ENCODE assay signal across 8 mouse cellular contexts in genomic region chr8:111992013-111992702, GRCm38 (mm10). TPM values are rescaled to one million over a fixed set of nuclear protein-coding genes. Genes with fewer than 3 reads are reported as not detected.
DNase-seq lines count a peak whose midpoint lies in the region; ATAC-seq and TF ChIP-seq lines count a peak whose summit lies in the region.

Adat1 (minus strand) TSS chr8:111992302.

- peaks cover 8% of the 10 kb centered on the region for H3K79me2 ChIP-seq in MEL (ENCODE audit: control insufficient read depth, insufficient read depth, low read length, poor library complexity)

- peak within 1 kb of the TSS; percentile 83 for H3K9ac ChIP-seq in MEL (ENCODE audit: control insufficient read depth, low read depth, low read length, poor library complexity, severe bottlenecking)
- peak within 1 kb of the TSS; percentile 80 for H3K9ac ChIP-seq in lung, embryonic 16.5 days (ENCODE audit: low read length)

- peak; percentile 93 for DNase-seq in MEL (ENCODE audit: low read depth, low spot score)
- DNase-seq in cerebellum, adult 2 months, result peak; percentile 87 to 90
- DNase-seq in forelimb bud, embryonic 11.5 days (ENCODE audit: low read depth, low spot score), result peak; percentile 83
- DNase-seq in layer of hippocampus, adult 9-10 months (ENCODE audit: low spot score), result peak; percentile 55
- peak; percentile 38 for DNase-seq in ovary, postnatal 10 days (ENCODE audit: low spot score)
- DNase-seq in thymus, postnatal 10 days (ENCODE audit: low spot score in 2 of 2), result peak; percentile 77 to 82

- H3K36me3 ChIP-seq in MEL (ENCODE audit: control insufficient read depth in 1 of 2, insufficient read depth in 2 of 2, low read length in 2 of 2), result peaks cover 5% of the 10 kb centered on the region in 2 experiments
- H3K36me3 ChIP-seq in lung, embryonic 16.5 days (ENCODE audit: control insufficient read depth, insufficient read depth, low read length), result peaks cover 33% of the 10 kb centered on the region

- H3K27me3 ChIP-seq in MEL (ENCODE audit: control insufficient read depth in 1 of 2, insufficient read depth in 2 of 2, low read length in 2 of 2), result no peaks in the 10 kb centered on the region
- no peaks in the 10 kb centered on the region for H3K27me3 ChIP-seq in cerebellum, adult 2 months (ENCODE audit: control insufficient read depth, insufficient read depth, low read length)
- no peaks in the 10 kb centered on the region for H3K27me3 ChIP-seq in lung, embryonic 16.5 days (ENCODE audit: control insufficient read depth, insufficient read depth, low read depth, low read length)

- no peaks in the 10 kb centered on the region for H3K9me3 ChIP-seq in MEL (replicated peaks; ENCODE audit: insufficient read depth, low read length)
- H3K9me3 ChIP-seq in lung, embryonic 16.5 days (ENCODE audit: control insufficient read depth, low read length), result no peaks in the 10 kb centered on the region

- 0 out of 4 replicates have a peak, but pooled peaks cover 2 to 4% of the 10 kb centered on the region in 2 experiments for H3K4me1 ChIP-seq in MEL (ENCODE audit: control insufficient read depth in 1 of 2, insufficient read depth in 2 of 2, low read length in 2 of 2)
- no peaks in the 10 kb centered on the region for H3K4me1 ChIP-seq in cerebellum, adult 2 months (ENCODE audit: control insufficient read depth, insufficient read depth, low read length)
- peaks cover 3% of the 10 kb centered on the region; the same call in 1 of the 2 replicates for H3K4me1 ChIP-seq in lung, embryonic 16.5 days (replicated peaks; ENCODE audit: control insufficient read depth, insufficient read depth, low read length)

- peak within 1 kb of the TSS; percentile 17 for H3K27ac ChIP-seq in MEL (ENCODE audit: control insufficient read depth, low read depth, low read length)
- 0 out of 2 replicates have a peak within 1 kb of the TSS, but pooled peaks have one; percentile 11 for H3K27ac ChIP-seq in cerebellum, adult 2 months (ENCODE audit: insufficient read depth, low read length)
- no peak within 1 kb of the TSS for H3K27ac ChIP-seq in lung, embryonic 16.5 days (ENCODE audit: low read length)

- TF ChIP-seq EP300 in MEL (IDR thresholded peaks at IDR 0.05; ENCODE audit: low read depth in 1 of 2, low read length in 2 of 2), result no peak

- peak within 1 kb of the TSS; percentile 68 for H3K4me2 ChIP-seq in lung, embryonic 16.5 days (ENCODE audit: low read depth, low read length)

- no peak for TF ChIP-seq RAD21 in MEL (IDR thresholded peaks at IDR 0.05; ENCODE audit: low read depth, low read length)

- peak; percentile 84 to 90 for TF ChIP-seq POLR2A in MEL (IDR thresholded peaks at IDR 0.05; ENCODE audit: control insufficient read depth in 1 of 2, insufficient read depth in 1 of 2, low read depth in 1 of 2, low read length in 2 of 2, poor library complexity in 1 of 2)
- peak; percentile 93 for TF ChIP-seq POLR2A in cerebellum, adult 2 months (IDR thresholded peaks at IDR 0.05; ENCODE audit: borderline replicate concordance, insufficient read depth, low read length)

- ATAC-seq in hematopoietic stem cell, adult 5-6 weeks (replicated peaks in 1 of 2; ENCODE audit: insufficient read depth in 1 of 2, low FRiP score in 2 of 2, low TSS enrichment in 1 of 2, low read depth in 1 of 2, poor library complexity in 2 of 2, severe bottlenecking in 2 of 2), result peak; percentile 97 to 98
- ATAC-seq in lung, embryonic 16.5 days (ENCODE audit: low read depth), result peak; percentile 96

- peak within 1 kb of the TSS; percentile 76 to 82 for H3K4me3 ChIP-seq in MEL (ENCODE audit: control insufficient read depth in 1 of 2, insufficient read depth in 1 of 2, low read depth in 2 of 2, low read length in 2 of 2)
- peak within 1 kb of the TSS; percentile 91 for H3K4me3 ChIP-seq in cerebellum, adult 2 months (replicated peaks; ENCODE audit: insufficient read depth, low read depth, low read length)
- H3K4me3 ChIP-seq in lung, embryonic 16.5 days (ENCODE audit: low read length), result peak within 1 kb of the TSS; percentile 80

- no peak for TF ChIP-seq CTCF in MEL (IDR thresholded peaks at IDR 0.05 in 2 of 3, conservative IDR thresholded peaks at IDR 0.05 in 1 of 3; ENCODE audit: control insufficient read depth in 1 of 3, insufficient read depth in 1 of 3, low read depth in 2 of 3, low read length in 3 of 3, poor library complexity in 1 of 3, severe bottlenecking in 1 of 3)
- no peak for TF ChIP-seq CTCF in cerebellum, adult 2 months (IDR thresholded peaks at IDR 0.05; ENCODE audit: borderline replicate concordance, insufficient read depth, low read depth, low read length)

- 3% methylated on average over 33 of the region's 33 CpGs for WGBS in cerebellum, adult 2 months
- WGBS in lung, embryonic 16.5 days, result 2% methylated on average over 33 of the region's 33 CpGs

TF ChIP-seq in MEL, 35 proteins besides CTCF, POLR2A, EP300 and RAD21:
- TF ChIP-seq TBP (IDR thresholded peaks at IDR 0.05; ENCODE audit: low read depth, low read length) (peak; percentile 84), USF2 (IDR thresholded peaks at IDR 0.05; ENCODE audit: borderline replicate concordance in 1 of 2, insufficient read depth in 1 of 2, low read depth in 1 of 2, low read length in 2 of 2) (no peak), TAL1 (IDR thresholded peaks at IDR 0.05; ENCODE audit: low read length) (no peak), JUND (IDR thresholded peaks at IDR 0.05; ENCODE audit: low read depth, low read length) (no peak), POLR2AphosphoS2 (IDR thresholded peaks at IDR 0.05; ENCODE audit: low read length) (peak; percentile 92), E2F4 (IDR thresholded peaks at IDR 0.05; ENCODE audit: borderline replicate concordance, low read depth, low read length) (no peak), CHD2 (IDR thresholded peaks at IDR 0.05; ENCODE audit: low read length) (no peak), RCOR1 (IDR thresholded peaks at IDR 0.05; ENCODE audit: low read depth, low read length) (no peak), ETS1 (IDR thresholded peaks at IDR 0.05; ENCODE audit: low read depth, low read length) (no peak), SMC3 (IDR thresholded peaks at IDR 0.05; ENCODE audit: low read depth, low read length) (no peak), ZNF384 (IDR thresholded peaks at IDR 0.05; ENCODE audit: low read depth, low read length) (peak; percentile 79), MXI1 (IDR thresholded peaks at IDR 0.05; ENCODE audit: low read depth, low read length) (peak; percentile 99), MAFK (IDR thresholded peaks at IDR 0.05; ENCODE audit: borderline replicate concordance, low read depth, low read length) (no peak), SIN3A (IDR thresholded peaks at IDR 0.05; ENCODE audit: low read length) (peak; percentile 93), USF1 (IDR thresholded peaks at IDR 0.05; ENCODE audit: low read depth, low read length) (no peak), MYC (IDR thresholded peaks at IDR 0.05; ENCODE audit: low read depth, low read length) (peak; percentile 95), ZC3H11A (IDR thresholded peaks at IDR 0.05; ENCODE audit: low read depth, low read length) (no peak), GABPA (IDR thresholded peaks at IDR 0.05; ENCODE audit: low read depth, low read length) (no peak), NELFE (IDR thresholded peaks at IDR 0.05; ENCODE audit: low read depth, low read length) (peak; percentile 84), CHD1 (IDR thresholded peaks at IDR 0.05; ENCODE audit: low read depth, low read length) (no peak), NRF1 (IDR thresholded peaks at IDR 0.05; ENCODE audit: insufficient read depth, low read depth, low read length, poor library complexity, severe bottlenecking) (0 out of 2 replicates have a peak, but pooled peaks have one; percentile 42), BHLHE40 (IDR thresholded peaks at IDR 0.05; ENCODE audit: borderline replicate concordance, low read depth, low read length) (no peak), POLR2AphosphoS5 (IDR thresholded peaks at IDR 0.05; ENCODE audit: borderline replicate concordance, low read depth, low read length) (no peak), TCF12 (IDR thresholded peaks at IDR 0.05; ENCODE audit: low read depth, low read length) (peak; percentile 67; the same call in 1 of the 2 replicates), ZKSCAN1 (IDR thresholded peaks at IDR 0.05; ENCODE audit: low read depth, low read length) (no peak), ELF1 (IDR thresholded peaks at IDR 0.05; ENCODE audit: low read depth, low read length) (peak; percentile 77), MEF2A (IDR thresholded peaks at IDR 0.05; ENCODE audit: extremely low read depth, insufficient replicate concordance, low read depth, low read length, poor library complexity, severe bottlenecking) (no peak), KAT2A (conservative IDR thresholded peaks at IDR 0.05; ENCODE audit: low read depth, low read length) (peak; percentile 89), HCFC1 (IDR thresholded peaks at IDR 0.05; ENCODE audit: low read depth, low read length) (peak; percentile 99), UBTF (IDR thresholded peaks at IDR 0.05; ENCODE audit: borderline replicate concordance, insufficient read depth, low read depth, low read length) (no peak), GATA1 (IDR thresholded peaks at IDR 0.05; ENCODE audit: low read depth, low read length) (no peak), ZMIZ1 (IDR thresholded peaks at IDR 0.05; ENCODE audit: low read depth, low read length) (no peak), MAX (IDR thresholded peaks at IDR 0.05; ENCODE audit: low read length) (peak; percentile 93), MAZ (IDR thresholded peaks at IDR 0.05; ENCODE audit: low read depth, low read length) (no peak; the same call in 1 of the 2 replicates), MYB (IDR thresholded peaks at IDR 0.05; ENCODE audit: low read depth, low read length) (no peak)

RNA-seq across cellular contexts. Expression of gene Adat1, which starts in this region (rescaled TPM):
- 6.4 and 8.3 TPM in 2 replicates for total RNA-seq in MEL (2012; rRNA removed)
- 1 to 10 TPM in 1 of 2 experiments, not detected in 1; 9.3 TPM for polyA plus RNA-seq in MEL (2012; ENCODE audit: insufficient read depth in 1 of 2, insufficient read length in 2 of 2, low read depth in 1 of 2, low replicate concordance in 2 of 2, missing spikeins in 1 of 2)
- polyA plus RNA-seq in cerebellum, adult 2 months (2012; rRNA removed), result 9.4 and 10.2 TPM in 2 replicates
- total RNA-seq in hematopoietic stem cell, adult 5-6 weeks (2017), result 5.6 and 6.9 TPM in 2 replicates
- 7.5 and 8.8 TPM in 2 replicates for polyA plus RNA-seq in lung, embryonic 16.5 days (2015; fragmentation: Nextera tagmentation; extraction: Ambion mirVana)

Comparison
In these comparisons a context has a peak if more than half of its experiments do, and no peak if none do; other contexts are left out.
1. DNase-seq: peak in every context shown above with its lines; median percentile 93 in MEL; 88 in cerebellum, adult 2 months; 83 in forelimb bud, embryonic 11.5 days; 80 in thymus, postnatal 10 days; 55 in layer of hippocampus, adult 9-10 months; 38 in ovary, postnatal 10 days.